In the genomic region with DNA sequence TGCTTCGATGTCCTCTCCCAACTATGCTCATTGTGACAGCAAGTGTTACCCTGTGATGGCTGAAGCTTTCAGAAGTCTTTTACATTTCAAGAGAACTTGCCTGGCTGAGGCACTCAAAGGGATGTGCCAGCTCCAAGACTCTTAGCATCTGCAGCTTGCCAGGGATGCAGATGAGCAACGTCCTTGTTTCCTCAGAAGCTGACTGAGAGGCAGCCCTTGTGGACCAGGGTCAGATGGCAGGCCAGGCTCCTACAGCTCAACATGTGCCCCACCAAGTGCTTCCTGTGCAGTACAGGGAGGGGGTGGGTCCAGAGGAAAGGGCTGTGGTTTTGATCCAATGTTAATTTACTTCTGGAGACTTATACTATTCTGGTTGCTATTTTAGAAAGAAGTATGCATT, we compare ENCODE assay signal across 21 mouse cellular contexts.
DNase-seq lines count a peak whose midpoint lies in the region; ATAC-seq lines count a peak whose summit lies in the region.
"Had no signal": no experiment of that assay in that cellular context is flagged by ENCODE, and none has a peak within 500 bp of the region (broad histone marks: within the 10 kb centered on the region; RNA-seq: fewer than 3 reads in every experiment).

No protein-coding gene starts in this region.

- 38% methylated on average over 2 of the region's 2 CpGs for WGBS in hindbrain, embryonic 14.5 days
- WGBS in hindbrain, embryonic 13.5 days: 52% methylated on average over 2 of the region's 2 CpGs
- WGBS in midbrain, embryonic 10.5 days: 59% methylated on average over 2 of the region's 2 CpGs
- WGBS in midbrain, embryonic 14.5 days: 51% methylated on average over 2 of the region's 2 CpGs
- 57% methylated on average over 2 of the region's 2 CpGs for WGBS in intestine, embryonic 15.5 days

- H3K9ac ChIP-seq in hindbrain, embryonic 14.5 days: no peak overlapping the region
- H3K9ac ChIP-seq in hindbrain, embryonic 13.5 days: no peak overlapping the region
- no peak overlapping the region for H3K9ac ChIP-seq in midbrain, embryonic 14.5 days (replicated peaks; ENCODE audit: low read length)
- no peak overlapping the region for H3K9ac ChIP-seq in intestine, embryonic 15.5 days
- H3K9ac ChIP-seq: heart, embryonic 12.5 days; hindbrain, embryonic 15.5 days had no signal

- H3K36me3 ChIP-seq in hindbrain, embryonic 14.5 days (replicated peaks; ENCODE audit: control insufficient read depth, insufficient read depth): no peaks in the 10 kb centered on the region
- H3K36me3 ChIP-seq in hindbrain, embryonic 13.5 days: no peaks in the 10 kb centered on the region
- no peaks in the 10 kb centered on the region for H3K36me3 ChIP-seq in midbrain, embryonic 10.5 days
- no peaks in the 10 kb centered on the region for H3K36me3 ChIP-seq in midbrain, embryonic 14.5 days (ENCODE audit: control insufficient read depth, insufficient read depth, low read length)
- H3K36me3 ChIP-seq in intestine, embryonic 15.5 days: no peaks in the 10 kb centered on the region
- H3K36me3 ChIP-seq: embryonic facial prominence, embryonic 10.5 days; heart, embryonic 12.5 days; hindbrain, embryonic 15.5 days had no signal

- no peak overlapping the region for H3K4me3 ChIP-seq in hindbrain, embryonic 14.5 days (replicated peaks; ENCODE audit: low read length)
- H3K4me3 ChIP-seq in hindbrain, embryonic 13.5 days: no peak overlapping the region
- H3K4me3 ChIP-seq in midbrain, embryonic 10.5 days: no peak overlapping the region
- H3K4me3 ChIP-seq in midbrain, embryonic 14.5 days (replicated peaks; ENCODE audit: low read depth, low read length): no peak overlapping the region
- no peak overlapping the region for H3K4me3 ChIP-seq in intestine, embryonic 15.5 days (replicated peaks)
- H3K4me3 ChIP-seq: embryonic facial prominence, embryonic 10.5 days; heart, adult 2 months; heart, embryonic 12.5 days; hindbrain, embryonic 15.5 days had no signal

- ATAC-seq in frontal cortex, adult (ENCODE audit: low TSS enrichment): peak; percentile 60; the same call in 1 of the 2 replicates
- ATAC-seq in hindbrain, embryonic 14.5 days (ENCODE audit: low FRiP score): peak; percentile 40; the same call in 1 of the 2 replicates
- no peak for ATAC-seq in hindbrain, embryonic 13.5 days (ENCODE audit: low FRiP score)
- ATAC-seq in midbrain, embryonic 14.5 days (ENCODE audit: low FRiP score, low TSS enrichment): no peak
- no peak for ATAC-seq in intestine, embryonic 15.5 days
- ATAC-seq: activated CD4-positive, CD25-positive, alpha-beta regulatory T cell, adult 4 months; forebrain, embryonic 14.5 days; Patski had no signal

- no peak overlapping the region for H3K27ac ChIP-seq in hindbrain, embryonic 14.5 days
- H3K27ac ChIP-seq in hindbrain, embryonic 13.5 days: no peak overlapping the region
- 0 out of 2 replicates have a peak overlapping the region, but pooled peaks have one; percentile 17 for H3K27ac ChIP-seq in midbrain, embryonic 10.5 days (replicated peaks)
- H3K27ac ChIP-seq in midbrain, embryonic 14.5 days (replicated peaks; ENCODE audit: low read depth, low read length): no peak overlapping the region
- no peak overlapping the region for H3K27ac ChIP-seq in intestine, embryonic 15.5 days
- H3K27ac ChIP-seq: heart, adult 2 months; hindbrain, embryonic 15.5 days had no signal

- H3K27me3 ChIP-seq in hindbrain, embryonic 14.5 days (ENCODE audit: control insufficient read depth, insufficient read depth, low read length): no peaks in the 10 kb centered on the region
- H3K27me3 ChIP-seq in hindbrain, embryonic 13.5 days: no peaks in the 10 kb centered on the region
- no peaks in the 10 kb centered on the region for H3K27me3 ChIP-seq in midbrain, embryonic 10.5 days (ENCODE audit: low read depth, poor library complexity, severe bottlenecking)
- H3K27me3 ChIP-seq in midbrain, embryonic 14.5 days (ENCODE audit: control insufficient read depth, insufficient read depth, low read length): no peaks in the 10 kb centered on the region
- no peaks in the 10 kb centered on the region for H3K27me3 ChIP-seq in intestine, embryonic 15.5 days (replicated peaks)
- H3K27me3 ChIP-seq: CH12.LX; heart, embryonic 12.5 days; hindbrain, embryonic 15.5 days; Patski had no signal

- no peak for DNase-seq in frontal cortex, postnatal 10 days (ENCODE audit: low spot score in 2 of 2)
- no peak for DNase-seq in hindbrain, embryonic 14.5 days (ENCODE audit: low spot score)
- no peak for DNase-seq in midbrain, embryonic 10.5 days (ENCODE audit: low spot score)
- no peak for DNase-seq in midbrain, embryonic 14.5 days
- peak; percentile 58 for DNase-seq in brain, adult 2 months (ENCODE audit: low read depth, low spot score)
- DNase-seq: adrenal gland, postnatal 14 days; cerebellum, adult 2 months; cerebellum, postnatal 10 days; gastrocnemius, postnatal 36 days; heart, adult 2 months; kidney, adult 18-20 months had no signal

- no peaks in the 10 kb centered on the region for H3K9me3 ChIP-seq in hindbrain, embryonic 14.5 days (ENCODE audit: control insufficient read depth, low read length)
- no peaks in the 10 kb centered on the region for H3K9me3 ChIP-seq in hindbrain, embryonic 13.5 days
- H3K9me3 ChIP-seq in midbrain, embryonic 10.5 days (replicated peaks): no peaks in the 10 kb centered on the region
- no peaks in the 10 kb centered on the region for H3K9me3 ChIP-seq in midbrain, embryonic 14.5 days (ENCODE audit: control insufficient read depth, low read length)
- no peaks in the 10 kb centered on the region for H3K9me3 ChIP-seq in intestine, embryonic 15.5 days
- H3K9me3 ChIP-seq: embryonic facial prominence, embryonic 10.5 days; heart, embryonic 12.5 days; hindbrain, embryonic 15.5 days had no signal

- H3K4me2 ChIP-seq in hindbrain, embryonic 14.5 days (replicated peaks): no peak overlapping the region
- H3K4me2 ChIP-seq in hindbrain, embryonic 13.5 days: no peak overlapping the region
- no peak overlapping the region for H3K4me2 ChIP-seq in midbrain, embryonic 14.5 days (ENCODE audit: low read length)
- H3K4me2 ChIP-seq in intestine, embryonic 15.5 days (replicated peaks): no peak overlapping the region
- H3K4me2 ChIP-seq: heart, embryonic 12.5 days; hindbrain, embryonic 15.5 days had no signal

- peaks cover 4% of the 10 kb centered on the region; the same call in 1 of the 2 replicates for H3K4me1 ChIP-seq in hindbrain, embryonic 14.5 days (replicated peaks; ENCODE audit: control insufficient read depth, insufficient read depth, low read length)
- H3K4me1 ChIP-seq in hindbrain, embryonic 13.5 days (replicated peaks): peaks cover 18% of the 10 kb centered on the region; the same call in 1 of the 2 replicates
- H3K4me1 ChIP-seq in midbrain, embryonic 10.5 days: peaks cover 31% of the 10 kb centered on the region
- 0 out of 2 replicates have a peak, but pooled peaks cover 5% of the 10 kb centered on the region for H3K4me1 ChIP-seq in midbrain, embryonic 14.5 days (ENCODE audit: control insufficient read depth, insufficient read depth, low read length)
- no peaks in the 10 kb centered on the region for H3K4me1 ChIP-seq in intestine, embryonic 15.5 days (replicated peaks)
- H3K4me1 ChIP-seq: hindbrain, embryonic 15.5 days had no signal

Comparison
In these comparisons a context has a peak if more than half of its experiments do, and no peak if none do; other contexts are left out.
1. ATAC-seq: peak in frontal cortex, adult (single experiment) and hindbrain, embryonic 14.5 days (single experiment); none in hindbrain, embryonic 13.5 days (single experiment), midbrain, embryonic 14.5 days (single experiment) and intestine, embryonic 15.5 days (single experiment).